Mouse (Mus musculus): ENCODE data around the gene Cpeb2.

Gene Cpeb2

DNA sequence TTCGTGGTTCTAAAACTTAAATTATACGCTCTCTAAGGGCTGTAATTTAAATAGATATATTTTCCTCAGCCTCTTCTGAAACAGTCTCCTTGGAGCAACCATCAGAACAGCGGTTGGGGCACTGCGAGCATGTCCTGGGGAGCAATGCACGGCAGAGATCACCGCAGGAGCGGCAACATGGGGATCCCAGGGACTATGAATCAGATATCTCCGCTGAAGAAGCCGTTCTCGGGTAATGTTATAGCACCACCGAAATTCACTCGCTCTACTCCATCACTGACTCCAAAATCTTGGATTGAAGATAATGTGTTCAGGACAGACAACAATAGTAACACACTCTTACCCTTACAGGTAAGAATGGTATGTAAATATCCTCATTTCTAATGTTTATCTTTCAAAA lies 4.3 kb downstream of the Cpeb2 start:
- in situ Hi-C loops (cut with MboI; ENCODE audit: low sequenced_read_pairs), result no loop called here

DNA sequence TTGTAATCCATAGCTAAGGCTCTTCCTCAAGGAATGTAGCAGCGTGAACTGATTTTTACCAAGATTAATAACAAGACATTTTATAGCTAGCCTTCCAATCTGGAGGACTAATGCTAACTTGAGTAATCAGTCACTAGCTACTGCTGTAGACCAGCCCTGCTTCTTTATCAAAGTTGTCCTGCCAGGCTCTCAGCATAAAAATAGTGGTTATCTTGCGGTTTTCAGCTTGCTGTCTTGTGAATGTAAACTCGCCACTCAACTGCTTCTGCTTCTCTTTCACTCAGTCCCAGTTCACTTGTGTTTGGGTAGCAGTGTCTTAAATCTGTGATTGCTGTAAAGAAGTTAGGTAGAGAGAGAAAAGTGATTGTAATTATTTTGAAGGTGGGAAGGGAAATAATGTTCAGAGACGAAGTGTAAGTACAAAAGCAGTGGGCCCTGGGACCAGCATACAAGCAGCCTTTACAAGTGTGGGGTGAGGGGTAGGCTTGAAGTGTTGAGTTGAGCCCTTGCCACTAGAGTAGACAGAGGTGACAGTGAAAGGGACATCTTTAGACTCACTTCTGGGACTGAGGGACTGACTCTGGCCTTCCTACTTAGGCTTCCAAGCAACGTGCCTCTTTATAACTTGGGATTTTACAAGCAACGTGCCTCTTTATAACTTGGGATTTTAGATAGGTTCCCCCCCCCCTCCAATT lies 6.3 kb downstream of the Cpeb2 start:
- in situ Hi-C loops (cut with MboI; ENCODE audit: low sequenced_read_pairs), result no loop called here

DNA sequence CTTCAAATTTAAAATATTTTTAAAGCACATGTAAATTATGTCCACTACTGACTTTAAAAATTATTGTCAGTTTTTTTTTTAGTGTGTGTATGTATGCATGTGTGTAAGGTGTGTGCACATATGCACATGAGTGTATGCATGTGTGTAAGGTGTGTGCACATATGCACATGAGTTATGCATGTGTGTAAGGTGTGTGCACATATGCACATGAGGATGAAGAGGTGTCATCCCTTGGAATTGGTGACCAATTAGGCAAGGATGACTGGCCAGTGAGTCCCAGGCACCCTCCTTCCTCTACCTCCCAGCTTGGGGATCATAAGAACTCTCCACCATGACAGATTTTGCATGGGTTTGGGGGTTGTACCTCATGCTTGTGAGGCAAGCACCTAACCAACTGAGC lies 7.8 kb downstream of the Cpeb2 start:
- in situ Hi-C loops (cut with MboI; ENCODE audit: low sequenced_read_pairs), result no loop called here

DNA sequence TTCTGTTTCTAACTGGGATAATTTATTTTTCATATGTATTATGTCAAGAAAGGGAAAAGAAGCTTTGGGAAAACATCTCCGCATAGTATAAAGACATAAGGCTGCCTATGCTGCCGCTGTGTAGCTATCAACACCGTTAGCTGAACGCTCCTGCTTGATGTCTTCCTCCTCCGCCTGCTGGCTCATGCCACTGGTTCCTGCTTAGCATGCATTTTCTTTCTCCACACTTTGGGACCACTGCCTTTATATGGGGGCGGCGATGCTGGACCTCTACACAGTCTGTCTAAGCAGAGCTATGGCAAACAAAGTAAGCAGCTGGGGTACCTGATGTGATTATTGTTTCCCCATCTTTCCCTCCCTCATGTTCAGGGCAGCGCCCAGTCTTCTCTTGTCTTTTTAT lies 13.3 kb downstream of the Cpeb2 start:
- in situ Hi-C loops (cut with MboI; ENCODE audit: low sequenced_read_pairs), result no loop called here

DNA sequence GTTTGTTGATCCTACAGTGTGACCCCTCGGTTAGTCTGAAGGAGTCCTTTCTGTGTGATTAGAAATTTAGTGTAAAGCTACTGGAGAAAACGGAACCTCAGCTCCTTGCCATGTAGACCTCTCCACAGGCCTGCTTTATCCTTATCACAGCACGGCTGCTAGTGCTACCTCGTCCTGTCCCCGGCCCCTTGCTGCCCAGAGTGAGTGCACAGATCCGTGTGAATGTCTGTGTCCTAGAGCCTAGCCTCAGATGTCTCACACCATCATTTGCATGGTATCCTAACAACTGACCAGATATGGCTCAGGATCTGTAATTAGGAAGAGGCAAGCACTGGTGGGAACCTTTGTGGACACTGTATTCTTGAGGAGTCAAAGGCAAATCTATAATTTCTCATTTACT lies 14.0 kb downstream of the Cpeb2 start:
- in situ Hi-C loops (cut with MboI; ENCODE audit: low sequenced_read_pairs), result no loop called here

DNA sequence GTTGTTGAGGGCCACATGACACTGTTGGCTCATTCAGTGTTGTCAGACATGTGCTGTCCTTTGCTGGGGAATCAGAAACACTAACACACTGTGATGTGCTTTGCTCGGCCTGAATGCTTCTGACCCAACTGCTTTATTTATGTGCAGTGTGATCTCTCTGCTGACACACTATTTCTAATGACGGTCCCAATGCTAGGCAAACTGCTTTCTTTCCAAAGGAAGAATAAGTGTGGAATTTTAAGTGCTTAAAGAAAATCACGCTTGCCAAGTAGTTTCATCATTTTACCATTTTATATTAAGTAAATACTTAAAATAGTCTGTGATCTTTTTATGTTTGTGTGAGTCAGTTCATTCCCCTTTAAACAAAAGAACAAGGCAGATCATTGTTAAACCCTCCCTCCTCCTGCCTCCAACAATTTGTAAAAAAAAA lies 15.0 kb downstream of the Cpeb2 start:
- in situ Hi-C loops (cut with MboI; ENCODE audit: low sequenced_read_pairs), result no loop called here

DNA sequence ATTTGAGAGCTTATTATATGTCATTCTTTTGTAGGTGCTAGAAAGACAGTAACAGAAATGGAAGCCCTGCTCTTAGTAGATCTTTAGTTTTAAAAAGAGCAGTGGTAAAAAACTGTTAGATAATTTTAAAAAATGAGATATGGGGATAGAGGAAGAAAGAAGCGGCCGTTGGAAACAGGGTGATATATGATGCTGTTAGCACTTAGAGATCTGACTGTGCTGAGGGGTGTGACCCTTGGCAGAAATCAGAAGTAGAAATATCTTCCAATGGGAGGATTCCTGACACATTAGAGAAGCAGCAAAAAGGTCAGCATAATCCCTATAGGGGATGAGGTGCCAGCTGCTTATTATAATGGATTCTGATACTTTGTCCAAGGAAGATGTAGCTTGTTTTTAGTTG lies 24.5 kb downstream of the Cpeb2 start:
- in situ Hi-C loops (cut with MboI; ENCODE audit: low sequenced_read_pairs), result no loop called here

DNA sequence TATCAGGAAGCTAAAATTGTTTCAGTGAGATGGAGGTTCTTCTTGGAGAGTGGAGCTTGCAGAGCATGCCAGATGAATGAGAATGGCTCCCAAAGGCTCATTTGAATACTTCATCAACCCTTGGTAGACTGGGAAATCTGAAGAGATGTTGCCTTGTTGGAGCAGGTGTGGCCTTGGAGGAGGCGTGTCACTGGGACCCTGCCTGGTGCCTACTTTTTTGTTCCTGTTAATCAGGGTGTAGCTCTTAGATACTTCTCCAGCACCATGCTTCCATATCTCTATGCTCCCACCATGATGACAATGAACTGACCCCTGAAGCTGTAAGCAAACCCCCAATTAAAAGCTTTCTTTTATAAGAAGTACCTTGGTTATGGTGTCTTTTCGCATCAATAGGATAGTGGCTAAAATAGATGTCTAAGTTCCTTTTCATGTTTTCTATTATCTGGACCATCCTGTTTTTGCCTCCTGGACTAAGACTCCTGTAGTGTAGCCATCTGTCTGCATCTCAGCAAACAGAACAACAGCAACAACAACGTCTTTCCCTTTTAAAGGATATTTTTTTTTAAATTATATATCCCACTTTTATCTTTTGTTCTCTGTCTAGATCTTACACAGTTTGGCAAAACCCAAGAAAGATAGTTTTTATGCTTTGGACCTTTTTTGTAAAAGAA lies 25.6 kb downstream of the Cpeb2 start:
- in situ Hi-C loops (cut with MboI; ENCODE audit: low sequenced_read_pairs), result no loop called here

DNA sequence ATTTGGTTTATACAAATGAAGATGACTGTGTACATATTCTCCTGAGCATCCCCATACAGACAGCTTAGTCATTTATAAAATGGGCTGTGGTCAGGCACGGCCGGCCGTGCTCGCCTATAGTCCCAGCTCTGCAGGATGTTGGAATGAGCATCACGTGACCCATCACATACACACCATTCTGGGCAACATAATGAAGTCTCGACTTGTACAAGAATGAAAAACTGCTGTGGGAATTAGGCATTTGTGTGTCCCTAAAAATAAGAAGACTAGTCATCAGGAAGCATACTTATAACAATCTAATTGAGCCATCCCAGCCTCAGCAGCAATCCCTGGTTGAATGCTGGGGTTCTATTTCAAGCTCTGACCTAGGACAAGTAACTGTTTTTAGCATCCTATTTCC lies 28.8 kb downstream of the Cpeb2 start:
- in situ Hi-C loops (cut with MboI; ENCODE audit: low sequenced_read_pairs), result no loop called here

DNA sequence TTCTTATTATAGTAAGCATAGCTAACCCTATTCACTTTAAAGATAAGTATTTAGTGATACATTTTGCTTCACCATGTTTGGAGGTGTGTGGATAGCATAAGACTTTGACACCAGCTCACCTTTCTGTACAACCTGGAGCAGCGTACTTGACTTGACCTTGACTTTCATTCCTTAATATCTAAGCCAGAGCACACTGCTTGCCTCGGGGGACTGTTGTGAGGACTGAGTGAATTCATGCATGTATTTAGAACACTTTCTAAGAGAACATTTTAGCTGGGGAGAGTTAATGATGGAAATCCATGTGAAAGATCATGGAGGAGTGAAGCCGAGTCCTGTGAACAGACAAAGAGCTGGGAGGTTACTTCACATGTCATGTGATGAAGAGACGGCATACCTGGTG lies 31.0 kb downstream of the Cpeb2 start:
- in situ Hi-C loops (cut with MboI; ENCODE audit: low sequenced_read_pairs), result no loop called here

DNA sequence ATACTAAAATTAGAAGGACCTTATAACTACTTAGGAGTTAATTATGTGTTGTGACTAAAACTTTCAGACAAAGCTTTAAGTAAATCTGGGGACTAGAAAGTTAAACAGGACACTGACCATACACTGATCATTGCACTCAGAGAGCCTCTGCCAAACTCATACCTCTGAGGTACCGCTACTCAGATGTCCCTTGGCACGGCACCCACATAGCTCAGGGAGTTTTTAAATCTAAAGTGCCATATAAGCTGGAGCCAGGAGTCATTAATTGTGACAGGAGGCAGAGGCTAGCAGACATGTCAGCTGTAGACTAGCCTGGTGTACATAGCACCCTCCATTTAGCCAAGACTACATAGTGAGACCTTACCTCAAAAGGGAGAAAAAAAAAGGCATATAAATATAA lies 31.7 kb downstream of the Cpeb2 start:
- in situ Hi-C loops (cut with MboI; ENCODE audit: low sequenced_read_pairs), result no loop called here

DNA sequence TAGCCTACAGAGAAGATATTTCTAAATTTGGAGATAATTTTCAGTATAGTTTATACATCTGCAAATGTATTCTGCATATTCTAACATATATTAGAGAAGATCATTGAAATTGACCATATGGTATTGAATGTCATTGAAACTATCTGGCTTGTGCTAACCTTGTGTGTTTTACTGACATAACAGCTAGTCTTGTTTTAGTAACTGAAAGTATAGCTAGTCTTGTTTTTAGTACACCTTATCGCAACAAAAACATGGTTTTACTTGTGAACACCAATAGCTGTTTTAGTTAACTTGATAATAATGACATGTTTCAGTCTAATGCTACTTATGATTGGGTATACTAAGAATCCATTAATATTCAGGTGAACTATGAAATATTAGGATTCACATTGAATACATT lies 45.0 kb downstream of the Cpeb2 start:
- in situ Hi-C loops (cut with MboI; ENCODE audit: low sequenced_read_pairs), result no loop called here

DNA sequence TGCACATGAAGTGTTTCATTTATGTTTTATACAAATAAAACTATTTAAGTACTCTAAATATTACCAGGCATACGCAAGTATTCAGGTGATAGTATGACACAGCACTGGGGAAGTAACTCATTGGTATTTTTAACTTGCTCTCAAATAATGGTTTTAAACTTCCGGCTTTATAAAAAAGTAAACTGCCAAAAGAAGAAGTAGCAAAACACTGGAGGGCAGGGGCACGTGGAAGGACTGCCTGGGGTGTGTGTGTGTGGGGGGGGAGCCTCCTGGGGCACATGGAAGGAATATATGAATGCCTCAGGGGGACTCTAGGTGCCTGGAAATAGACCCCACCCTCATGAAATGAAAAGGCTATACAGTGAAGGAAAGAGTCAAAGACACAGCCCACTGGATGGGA lies 46.8 kb downstream of the Cpeb2 start:
- in situ Hi-C loops (cut with MboI; ENCODE audit: low sequenced_read_pairs), result no loop called here

DNA sequence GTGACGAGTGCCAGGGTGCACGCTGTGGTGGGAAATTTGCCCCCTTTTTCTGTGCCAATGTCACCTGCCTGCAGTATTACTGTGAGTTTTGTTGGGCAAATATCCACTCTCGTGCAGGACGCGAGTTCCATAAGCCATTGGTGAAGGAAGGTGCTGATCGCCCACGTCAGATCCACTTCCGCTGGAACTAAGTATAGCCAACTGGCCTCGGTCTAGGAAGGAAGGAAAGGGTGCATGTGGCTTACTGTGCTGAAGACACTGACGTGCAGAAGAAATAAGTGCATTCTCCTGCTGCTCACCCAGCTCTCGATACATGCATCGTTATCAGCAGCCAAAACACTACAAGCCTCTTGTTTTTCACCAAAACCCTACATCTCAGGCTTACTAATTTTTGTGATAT lies 52.8 kb downstream of the Cpeb2 start:
- in situ Hi-C loops (cut with MboI; ENCODE audit: low sequenced_read_pairs), result no loop called here

DNA sequence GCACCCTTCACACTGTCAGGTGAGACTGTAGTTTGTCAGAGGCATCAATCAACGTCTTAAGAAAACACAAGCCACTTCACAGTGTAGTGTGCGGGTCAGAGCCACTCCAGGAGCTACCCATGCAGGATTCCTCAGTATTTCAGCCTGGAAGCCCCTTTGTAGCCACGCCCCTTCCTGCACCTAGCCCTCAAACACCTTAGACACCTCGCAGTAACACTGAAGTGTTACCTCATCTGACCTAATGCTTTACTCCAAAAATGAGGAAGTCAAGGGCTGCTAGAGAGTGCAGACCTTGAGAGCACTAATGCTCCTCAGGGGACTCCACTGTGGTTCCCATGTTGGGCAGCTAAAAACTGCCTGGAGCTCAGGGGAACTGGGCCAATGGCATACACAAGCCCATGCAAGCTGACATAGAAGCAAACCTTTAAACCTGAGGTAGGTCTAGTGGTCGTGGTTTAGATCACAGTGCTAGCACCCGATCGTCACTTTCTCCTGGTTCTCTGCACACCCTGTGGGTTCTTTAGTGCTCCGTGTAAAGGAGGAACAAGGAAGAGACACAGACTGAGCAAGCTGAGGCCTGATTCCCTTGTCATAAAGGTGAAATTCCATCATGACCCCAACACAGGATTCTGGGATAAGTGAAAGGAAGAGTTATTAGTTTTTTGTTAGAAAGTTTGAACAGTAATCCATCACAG lies 56.9 kb downstream of the Cpeb2 start:
- in situ Hi-C loops (cut with MboI; ENCODE audit: low sequenced_read_pairs), result no loop called here

DNA sequence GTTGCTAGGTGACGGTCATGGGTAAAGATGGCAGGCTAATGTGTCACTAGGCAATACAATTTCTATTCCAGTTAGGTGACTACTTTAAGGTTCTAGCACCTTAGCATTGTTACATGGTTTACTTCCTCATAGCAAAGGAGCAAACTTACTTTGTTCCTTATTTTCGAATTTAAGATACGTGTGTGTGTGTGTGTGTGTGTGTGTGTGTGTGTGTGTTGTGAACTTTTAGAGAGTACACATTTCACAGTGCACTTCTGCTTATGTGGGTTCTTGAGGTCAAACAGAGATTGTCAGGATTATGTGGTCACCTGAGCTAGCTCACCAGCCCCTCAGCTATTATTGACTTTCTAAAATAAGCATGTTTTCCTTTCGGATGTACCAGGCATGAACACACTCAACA lies 60.2 kb downstream of the Cpeb2 start:
- in situ Hi-C loops (cut with MboI; ENCODE audit: low sequenced_read_pairs), result no loop called here

DNA sequence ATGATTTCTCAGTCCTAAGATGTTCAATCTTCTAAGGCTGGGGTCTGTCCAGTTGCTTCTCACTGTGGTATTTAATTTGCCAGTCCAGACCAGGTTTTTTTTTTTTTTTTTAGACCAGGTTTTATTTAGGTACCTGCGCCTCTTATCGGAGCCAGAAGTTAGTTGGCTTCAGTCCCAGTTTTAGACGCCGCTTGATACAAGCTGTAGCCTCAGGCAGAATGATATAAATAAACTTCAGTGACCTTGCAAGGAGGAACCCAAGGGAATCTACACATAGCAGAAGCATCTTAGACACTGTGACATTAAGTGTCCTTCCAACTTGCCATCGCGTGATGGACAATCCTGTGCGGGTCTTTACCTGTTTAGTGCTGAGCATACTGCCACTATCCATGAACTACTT lies 64.5 kb downstream of the Cpeb2 start:
- in situ Hi-C loops (cut with MboI; ENCODE audit: low sequenced_read_pairs), result no loop called here

DNA sequence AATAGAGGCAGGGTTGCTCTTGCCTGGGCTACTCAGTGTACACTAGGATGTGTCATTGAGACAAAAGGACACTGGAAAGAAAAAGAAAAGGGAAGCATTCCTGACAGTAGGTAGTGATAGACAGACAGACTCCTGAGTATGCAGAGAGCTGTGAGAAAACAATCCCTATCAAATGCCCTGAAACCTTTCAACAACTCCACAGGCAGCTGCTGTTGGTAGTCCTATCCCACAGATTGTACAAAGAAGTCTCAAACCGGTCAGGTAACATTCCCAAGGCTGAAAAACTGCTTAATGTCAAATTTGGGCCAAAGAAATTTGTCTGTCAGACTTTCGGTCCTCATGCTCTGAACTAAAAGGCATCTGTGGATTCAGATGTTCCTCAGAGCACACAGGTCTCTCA lies 66.0 kb downstream of the Cpeb2 start:
- in situ Hi-C loops (cut with MboI; ENCODE audit: low sequenced_read_pairs), result no loop called here

DNA sequence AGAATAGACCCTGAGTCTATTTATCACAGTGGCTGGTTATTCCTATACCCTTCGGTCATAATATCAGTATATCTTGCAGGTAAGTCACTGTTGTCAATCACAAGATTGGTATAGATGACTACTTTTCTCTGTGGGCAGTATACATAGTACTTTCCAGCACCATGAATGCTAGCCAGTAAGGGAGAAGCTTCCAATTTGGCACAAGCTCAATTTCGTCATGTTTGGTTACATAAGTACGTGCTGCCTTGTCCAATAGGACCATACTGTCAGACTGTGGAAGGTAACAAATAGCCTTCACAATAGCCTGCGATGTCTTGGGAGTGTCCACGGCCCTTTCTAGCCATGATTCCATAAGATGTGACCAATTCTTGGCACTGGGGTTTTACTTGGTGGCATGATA lies 67.1 kb downstream of the Cpeb2 start:
- in situ Hi-C loops (cut with MboI; ENCODE audit: low sequenced_read_pairs), result no loop called here

DNA sequence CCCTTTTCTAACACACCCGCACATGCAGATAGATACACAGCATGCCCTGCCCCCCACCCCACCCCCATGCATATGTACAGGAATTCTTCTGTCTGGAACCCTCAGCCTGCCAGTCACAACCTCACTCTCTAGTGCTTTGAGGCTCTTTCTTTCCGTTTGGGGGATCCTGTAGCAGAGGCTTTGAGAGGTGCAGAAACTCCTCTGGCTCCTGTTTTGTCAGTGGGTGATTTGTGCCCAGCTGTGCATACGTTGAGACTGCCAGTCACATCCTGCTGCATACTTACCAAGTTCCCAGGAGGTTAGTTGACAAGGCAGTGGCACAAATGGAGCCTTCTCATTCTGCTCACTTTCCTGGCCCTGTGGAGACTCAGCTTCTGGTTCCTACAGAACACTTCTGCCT lies 68.0 kb downstream of the Cpeb2 start:
- in situ Hi-C loops (cut with MboI; ENCODE audit: low sequenced_read_pairs), result no loop called here

DNA sequence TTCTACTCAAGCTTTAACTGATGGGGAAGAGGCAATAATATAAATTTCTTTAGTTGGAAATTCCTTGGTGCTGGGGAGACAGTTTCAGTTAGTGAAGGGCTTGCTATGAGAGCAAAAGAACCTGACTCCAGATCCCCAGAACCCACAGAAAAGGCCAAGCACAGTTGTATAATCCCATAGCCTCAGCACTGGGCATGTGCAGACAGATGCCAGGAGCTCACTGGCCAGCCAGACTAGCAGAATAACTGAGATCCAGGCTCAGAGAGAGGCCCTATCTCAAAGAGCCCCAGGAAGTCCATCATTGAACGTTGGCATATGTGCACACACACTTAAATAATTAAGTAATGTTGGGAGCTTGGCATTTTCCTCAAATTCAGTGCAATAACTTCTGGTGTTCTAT lies 70.5 kb downstream of the Cpeb2 start:
- in situ Hi-C loops (cut with MboI; ENCODE audit: low sequenced_read_pairs), result no loop called here

DNA sequence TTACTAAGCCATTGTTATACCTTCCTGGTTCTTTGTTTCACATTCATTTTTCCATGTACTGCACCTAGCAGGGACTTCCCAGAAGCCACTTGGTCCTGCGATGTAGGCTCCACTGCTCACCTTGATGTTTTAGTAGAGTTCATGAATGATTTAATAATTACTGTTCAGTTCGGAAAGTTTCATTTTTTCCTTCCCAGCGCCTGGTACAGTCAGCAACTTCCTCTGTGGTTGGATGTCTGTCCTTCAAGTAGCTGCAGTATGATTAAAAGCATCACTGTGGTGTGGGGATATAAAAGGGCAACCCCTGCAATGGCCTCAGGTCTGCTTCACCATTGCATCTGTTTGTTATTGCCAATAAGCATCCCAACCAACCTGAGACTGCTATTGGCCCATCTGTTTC lies 72.5 kb downstream of the Cpeb2 start:
- in situ Hi-C loops (cut with MboI; ENCODE audit: low sequenced_read_pairs), result no loop called here

All from CH12F3 (cell line).